Mouse (Mus musculus): ENCODE results near the gene Rasal1. TPM values are rescaled to one million over a fixed set of nuclear protein-coding genes. Genes with fewer than 3 reads are reported as not detected.

The Rasal1 gene
- total RNA-seq (2023): 0.66 and 1.3 TPM in 2 replicates

DNA sequence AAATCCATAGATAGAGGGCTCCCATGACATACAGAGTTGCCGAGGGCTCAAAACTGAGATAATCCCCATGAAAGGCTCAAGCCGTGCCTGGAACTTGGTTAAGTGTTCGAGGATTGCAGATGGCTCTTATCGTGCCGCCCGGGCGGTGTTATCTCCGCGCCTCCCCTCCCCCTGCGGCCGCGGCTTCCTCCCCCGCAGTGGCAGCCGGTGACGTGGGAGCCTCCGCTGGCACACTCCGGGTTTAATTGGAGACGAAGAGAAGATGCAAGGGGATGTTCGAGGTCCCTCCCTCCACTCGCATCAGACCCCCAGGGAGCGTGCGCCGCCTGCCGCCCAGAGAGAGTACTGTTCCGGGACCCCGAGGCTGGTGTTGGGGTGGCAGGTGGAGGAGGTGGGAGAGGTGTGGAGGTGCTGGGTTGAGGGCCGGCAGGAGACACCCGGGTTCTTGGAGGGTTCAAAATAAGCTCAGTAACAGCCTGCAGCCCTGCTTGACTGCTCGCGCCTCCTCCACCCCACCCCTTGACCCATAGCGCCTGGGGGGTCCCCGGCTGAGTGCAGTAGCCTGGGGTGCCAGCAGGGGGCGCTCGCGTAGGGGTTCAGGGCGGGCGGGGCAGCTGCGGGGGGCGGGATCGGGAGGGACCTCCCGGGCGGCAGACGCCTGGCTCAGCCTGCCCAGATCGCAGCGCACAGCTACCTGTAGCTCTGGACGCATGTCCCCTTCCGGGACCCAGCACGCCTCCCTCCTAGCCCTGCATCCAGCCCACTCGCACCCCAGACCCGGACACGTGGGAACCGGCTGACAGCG is at the start of gene Rasal1:
Gene Rasal1 (plus strand): TSS at position 244 of the 805 bp plus-strand sequence.

DNA sequence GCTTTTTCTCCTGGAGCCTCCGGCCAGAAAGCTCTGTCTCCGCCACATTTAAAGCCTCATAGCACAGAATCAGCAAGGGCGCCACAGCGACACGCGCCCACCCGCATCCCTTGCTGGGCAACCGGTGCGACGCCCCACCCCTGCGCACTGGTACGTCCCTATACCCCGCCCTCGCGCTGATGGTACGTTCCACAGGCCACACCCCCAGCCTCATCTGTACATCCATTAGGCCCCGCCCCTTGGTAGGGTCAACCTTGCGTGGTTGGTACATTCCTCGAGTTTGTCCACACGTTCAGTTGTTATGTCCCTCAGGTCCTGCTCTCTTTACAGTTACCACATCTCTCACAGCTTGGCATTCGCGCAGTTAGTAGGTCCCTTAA is 36.2 kb upstream of the Rasal1 start, which contains the start of the genes Rita1 and Ddx54:
Gene Rita1 (minus strand): TSS at position 148 of the 380 bp plus-strand sequence.
Gene Ddx54 (plus strand): TSS at position 298 of the 380 bp plus-strand sequence.

DNA sequence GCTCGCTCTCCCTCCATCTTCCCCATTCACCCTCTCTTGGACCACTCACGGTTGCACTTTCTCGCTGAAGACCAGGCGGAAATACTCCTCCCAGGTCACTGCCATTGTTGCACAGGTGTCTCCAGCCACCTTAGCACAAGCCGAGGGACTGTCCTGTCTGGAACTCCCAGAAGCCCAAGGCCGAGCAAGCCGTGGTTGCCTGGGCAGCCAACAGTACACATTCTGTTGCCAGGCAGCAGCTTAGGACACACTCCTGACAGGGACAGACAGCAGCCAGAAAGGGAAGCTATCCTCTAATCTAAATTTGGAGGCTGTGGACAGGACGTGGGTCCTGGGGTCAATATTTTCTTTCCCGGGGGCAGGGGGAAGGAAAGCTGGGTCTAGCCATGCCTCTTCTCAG is 14.5 kb upstream of the Rasal1 start, which contains the start of gene Cfap73:
Gene Cfap73 (minus strand): TSS at position 105 of the 400 bp plus-strand sequence.

DNA sequence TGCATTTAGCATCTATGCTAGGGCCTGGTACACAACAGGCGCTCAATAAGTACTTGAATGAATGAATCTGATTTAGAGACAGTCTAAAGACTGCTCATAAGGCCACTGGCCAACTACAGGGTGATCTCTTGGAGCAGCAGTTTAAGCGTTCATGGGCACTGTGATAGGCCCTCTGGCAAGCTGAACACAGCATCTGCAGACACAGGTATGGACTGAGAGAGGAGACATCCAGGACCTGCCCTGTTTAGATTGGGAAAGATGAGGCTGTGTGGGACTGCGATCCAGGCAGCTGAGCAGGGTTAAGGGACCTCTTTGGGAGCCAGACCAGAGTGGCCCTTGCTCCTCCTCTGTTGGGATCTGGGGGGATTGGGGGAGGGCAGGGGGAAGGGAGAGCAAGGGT is 63.2 kb downstream of the Rasal1 start, which contains the start of gene Dtx1:
Gene Dtx1 (minus strand): TSS at position 101 of the 400 bp plus-strand sequence.

Other genes with a start within 250 kb of the Rasal1 start
- not detected in 2 replicates for gene Lhx5, start 217.1 kb upstream of the Rasal1 start, total RNA-seq (2023)
- 0.27 and 0.63 TPM in 2 replicates for gene Sdsl, start 176.0 kb upstream of the Rasal1 start, total RNA-seq (2023)
- not detected in 2 replicates for gene Sds, start 172.3 kb upstream of the Rasal1 start, total RNA-seq (2023)
- gene Plbd2, start 145.2 kb upstream of the Rasal1 start, total RNA-seq (2023): 14.1 and 17.7 TPM in 2 replicates
- gene Slc8b1, start 137.6 kb upstream of the Rasal1 start, total RNA-seq (2023): 145 and 150 TPM in 2 replicates
- gene Tpcn1, start 60.1 kb upstream of the Rasal1 start, total RNA-seq (2023): 36.3 and 43.6 TPM in 2 replicates
- gene Iqcd, start 59.8 kb upstream of the Rasal1 start, total RNA-seq (2023): not detected in 2 replicates
- gene Rita1, start 36.2 kb upstream of the Rasal1 start, total RNA-seq (2023): 1.0 and 1.7 TPM in 2 replicates
- 50.8 and 56.9 TPM in 2 replicates for gene Ddx54, start 36.1 kb upstream of the Rasal1 start, total RNA-seq (2023)
- gene Cfap73, start 14.6 kb upstream of the Rasal1 start, total RNA-seq (2023): not detected in 2 replicates
- 0.43 and 0.76 TPM in 2 replicates for gene Dtx1, start 63.1 kb downstream of the Rasal1 start, total RNA-seq (2023)
- gene Oas2, start 101.0 kb downstream of the Rasal1 start, total RNA-seq (2023): 4.9 and 8.2 TPM in 2 replicates
- 9.8 and 22.2 TPM in 2 replicates for gene Oas3, start 128.8 kb downstream of the Rasal1 start, total RNA-seq (2023)
- gene Oas1e, start 146.7 kb downstream of the Rasal1 start, total RNA-seq (2023): not detected in 2 replicates
- gene Oas1c, start 163.7 kb downstream of the Rasal1 start, total RNA-seq (2023): 1.9 and 3.5 TPM in 2 replicates
- not detected in 2 replicates for gene Oas1f, start 198.6 kb downstream of the Rasal1 start, total RNA-seq (2023)
- not detected in 2 replicates for gene Oas1h, start 212.6 kb downstream of the Rasal1 start, total RNA-seq (2023)
- 0.54 and 1.6 TPM in 2 replicates for gene Oas1g, start 238.8 kb downstream of the Rasal1 start, total RNA-seq (2023)